Mouse (Mus musculus) MEL-GATA-1-ER (cell line): Measurements from ENCODE around the gene Rtn4rl1.

Experiments
- DNase-seq: peaks from one replicate; pipeline ENCODE4 v3.0.0-alpha.2; 2012; ENCODE audit warnings: low read depth; ENCODE audit errors: extremely low read depth

Rtn4rl1 gene

DNA sequence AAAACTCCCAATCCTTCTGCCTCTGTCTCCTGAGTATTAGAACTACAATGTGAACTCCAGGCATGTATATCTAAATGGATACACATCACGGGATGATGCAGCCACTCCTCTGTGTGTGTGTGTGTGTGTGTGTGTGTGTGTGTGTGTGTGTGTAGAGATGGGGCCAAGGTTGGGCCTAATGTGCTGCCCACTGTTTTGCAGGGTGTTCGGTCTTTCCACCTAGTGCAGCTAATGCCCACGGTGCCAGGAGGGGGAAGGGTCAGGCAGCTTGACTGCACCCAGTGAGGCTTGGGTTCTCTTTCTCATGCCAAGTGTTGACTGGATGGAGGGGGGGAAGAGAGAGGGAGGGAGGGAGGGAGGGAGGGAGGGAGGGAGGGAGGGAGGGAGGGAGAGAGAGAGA is 19.3 kb downstream of the Rtn4rl1 start:
- DNase-seq = no peak

DNA sequence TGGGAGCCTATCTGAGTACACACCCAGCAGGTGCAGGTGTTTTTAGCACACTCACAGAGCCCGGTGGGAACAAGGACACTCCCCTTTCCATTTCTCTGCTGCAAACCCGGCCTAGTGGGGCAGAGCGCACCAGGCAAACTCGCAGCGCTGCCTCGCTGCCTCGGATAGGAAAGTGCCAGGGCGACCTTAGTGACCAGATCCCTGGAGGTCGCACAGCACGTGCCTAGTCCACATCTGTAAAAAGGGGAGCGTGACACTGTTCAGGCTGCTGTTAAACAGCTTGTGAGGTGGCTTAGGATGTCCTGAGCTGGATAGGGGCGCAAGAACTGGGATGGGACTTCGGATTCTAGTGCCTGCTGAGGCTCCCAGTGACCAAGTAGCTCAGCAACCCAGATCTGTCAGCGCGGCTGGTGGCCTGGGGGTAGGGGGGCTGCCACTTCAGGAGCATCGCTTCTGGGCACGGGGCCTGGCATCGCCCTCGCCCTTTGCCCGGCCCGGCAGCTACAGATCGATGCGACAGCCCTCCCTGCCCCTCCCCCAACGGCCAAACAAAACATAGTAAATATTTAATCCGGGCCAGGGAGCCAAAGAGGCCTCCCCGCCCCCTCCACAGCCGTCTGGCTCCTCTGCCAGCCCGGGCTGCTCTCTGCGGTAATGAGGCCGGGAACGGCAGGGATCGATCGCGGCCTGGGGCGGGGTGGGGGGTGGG is 19.9 kb downstream of the Rtn4rl1 start:
- no peak for DNase-seq

DNA sequence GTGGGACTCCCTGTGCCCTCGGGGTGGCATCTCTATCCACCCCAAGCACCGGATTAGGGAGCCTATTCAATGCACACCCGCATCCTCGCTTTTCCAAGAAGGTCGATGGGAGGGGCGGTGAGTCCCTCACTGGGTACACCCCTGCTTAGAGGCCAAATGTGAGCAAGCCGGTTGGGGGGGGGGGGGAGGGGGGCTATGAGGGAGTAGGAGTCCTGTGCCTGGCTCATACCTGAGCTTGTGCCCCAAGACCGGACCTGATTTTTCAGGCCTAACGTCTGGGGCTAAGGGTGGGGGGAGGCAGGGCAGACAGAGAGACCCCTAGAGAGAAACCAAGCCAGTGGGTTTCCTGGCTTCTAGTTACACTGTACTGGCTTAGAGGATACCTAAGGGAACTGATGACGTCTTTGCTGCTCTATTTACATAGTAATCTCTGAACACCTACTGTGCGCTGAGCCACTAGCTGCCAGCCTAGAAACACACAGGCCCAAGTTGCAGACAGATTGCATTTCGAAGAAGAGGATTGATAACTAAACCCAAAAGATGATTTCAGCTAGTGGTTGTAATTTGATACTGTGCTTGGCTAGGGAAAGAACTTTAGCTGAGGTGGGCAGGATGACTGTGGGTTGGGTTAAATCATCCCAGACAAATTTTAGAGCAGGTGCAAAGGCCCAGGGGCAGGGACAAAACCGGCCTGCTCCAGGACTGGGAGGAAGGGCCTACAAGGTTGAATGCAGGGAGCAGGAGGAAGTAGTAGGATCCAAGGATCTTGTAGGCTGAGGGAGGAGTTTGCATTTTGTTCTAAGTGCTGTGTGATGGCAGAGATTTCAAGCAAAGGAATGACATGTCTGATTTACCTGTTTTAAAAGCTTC is 20.7 kb downstream of the Rtn4rl1 start:
- DNase-seq = no peak

DNA sequence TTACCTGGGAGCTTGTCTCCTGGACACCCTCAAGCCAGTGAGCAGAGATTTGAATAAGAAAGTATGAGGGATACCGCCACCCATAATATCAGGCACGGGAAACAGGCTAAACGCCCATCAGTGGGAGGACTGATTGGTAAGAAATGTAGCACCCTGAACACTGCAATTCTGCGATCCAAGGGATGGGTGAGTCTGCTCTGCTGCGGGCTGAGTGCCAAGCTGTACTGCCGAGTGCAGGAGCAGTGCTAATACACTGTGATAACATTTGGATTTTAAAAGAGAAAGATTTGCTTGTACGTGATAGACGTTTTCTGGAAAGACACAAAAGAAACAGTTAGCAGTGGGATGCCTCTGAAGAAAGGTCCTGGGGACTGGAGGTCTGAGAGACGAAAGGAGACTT is 26.5 kb downstream of the Rtn4rl1 start:
- no peak for DNase-seq

DNA sequence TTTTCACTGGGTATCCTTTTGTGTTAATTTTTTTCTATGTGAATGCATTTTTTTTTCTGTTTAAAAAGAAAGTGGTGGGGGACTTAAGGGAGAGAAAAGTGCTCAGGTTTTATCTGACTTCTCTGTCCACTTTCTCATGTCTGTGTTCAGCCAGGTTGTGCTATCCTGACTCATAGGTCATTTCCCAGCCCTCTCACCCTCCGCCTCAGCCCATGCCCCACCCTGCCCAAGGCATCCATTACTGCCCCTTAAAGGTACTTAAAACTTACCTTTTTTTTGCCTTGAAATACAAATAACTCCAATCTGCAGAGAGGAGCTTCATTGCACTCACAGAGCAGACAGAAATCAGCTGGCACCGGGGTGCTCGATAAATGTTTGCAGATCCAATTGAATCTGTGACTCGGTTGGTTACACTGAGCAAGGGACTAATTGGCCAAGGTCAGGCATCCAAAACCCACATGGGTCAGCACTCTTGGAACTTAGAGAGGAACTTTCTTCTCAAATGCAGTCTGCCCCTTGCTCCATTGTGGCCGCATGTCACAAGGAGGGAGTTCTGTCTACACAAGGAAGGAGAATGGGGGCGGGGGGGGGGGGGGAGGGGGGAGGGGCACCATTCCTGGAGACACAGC is 27.0 kb downstream of the Rtn4rl1 start:
- DNase-seq = no peak

DNA sequence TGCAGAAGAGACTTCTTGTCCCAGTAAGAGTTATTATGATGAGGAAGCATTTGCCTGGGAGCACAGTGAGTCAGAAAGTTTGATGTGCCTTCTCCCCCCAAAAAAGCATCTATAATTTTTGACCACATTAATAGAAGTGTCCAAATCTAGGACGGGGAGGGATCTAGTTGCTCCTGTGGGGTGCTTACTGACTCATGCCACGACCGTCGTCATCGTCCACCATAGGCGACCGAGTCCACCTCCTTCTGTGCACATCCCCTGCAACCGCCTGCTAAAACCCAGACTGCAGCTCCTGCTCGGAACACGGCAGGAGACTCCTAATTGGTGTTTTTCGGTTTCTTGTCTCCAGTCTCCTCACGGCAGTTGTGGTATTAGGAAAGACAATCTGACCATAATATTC is 30.5 kb downstream of the Rtn4rl1 start:
- DNase-seq = no peak

DNA sequence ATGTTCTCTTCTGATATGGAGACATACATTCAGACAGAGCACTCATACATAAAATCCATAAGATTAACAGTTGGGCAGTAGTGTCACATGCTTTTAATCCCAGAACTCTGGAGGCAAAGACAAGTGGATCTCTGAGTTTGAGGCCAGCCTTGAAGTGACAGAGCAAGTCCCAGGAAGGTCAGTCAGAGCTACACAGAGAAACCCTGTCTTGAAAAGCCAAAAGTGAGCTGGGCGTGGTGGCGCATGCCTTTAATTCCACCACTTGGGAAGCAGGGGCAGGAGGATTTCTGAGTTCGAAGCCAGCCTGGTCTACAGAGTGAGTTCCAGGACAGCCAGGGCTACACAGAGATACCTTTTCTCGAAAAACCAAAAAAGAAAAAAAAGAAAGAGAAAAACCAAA is 31.3 kb downstream of the Rtn4rl1 start:
- no peak for DNase-seq

DNA sequence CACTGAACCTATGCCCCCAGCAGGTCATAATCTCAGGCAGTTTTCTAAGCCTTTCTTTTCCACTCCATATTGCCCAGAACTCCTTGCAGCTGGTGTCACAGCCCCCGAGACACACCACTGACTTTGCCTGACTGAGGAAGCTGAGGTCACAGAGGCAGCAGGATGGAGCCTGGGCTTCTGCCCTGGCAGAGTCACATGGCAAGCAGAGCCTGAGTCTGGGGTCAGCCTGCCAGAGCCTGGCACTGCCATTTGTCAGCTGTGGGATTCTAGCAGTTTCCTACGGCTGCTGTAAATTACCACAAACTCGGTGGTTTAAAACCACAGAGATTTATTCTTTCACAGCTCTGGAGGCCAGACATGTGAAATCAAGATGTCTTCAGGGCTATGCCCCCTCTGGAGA is 34.0 kb downstream of the Rtn4rl1 start:
- DNase-seq = no peak

DNA sequence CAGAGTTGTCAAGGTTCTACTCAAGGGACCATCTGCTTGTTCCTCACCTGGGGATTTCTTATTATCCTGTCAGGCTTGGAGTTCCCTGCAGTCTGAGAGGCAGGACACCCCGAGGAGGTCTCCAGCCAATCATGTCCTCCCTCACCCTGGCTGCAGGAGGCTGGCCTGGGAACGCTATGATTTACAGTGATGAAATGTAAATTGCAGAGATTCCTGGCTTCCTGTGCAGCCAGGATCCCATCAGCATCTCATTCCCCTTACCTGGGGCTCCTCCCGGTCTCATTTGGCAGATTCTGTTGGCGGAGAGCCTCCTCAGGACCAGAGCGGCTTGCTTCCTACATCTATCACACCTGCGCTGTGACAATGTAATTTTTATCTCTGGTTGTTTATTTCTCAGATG is 35.7 kb downstream of the Rtn4rl1 start:
- no peak for DNase-seq

DNA sequence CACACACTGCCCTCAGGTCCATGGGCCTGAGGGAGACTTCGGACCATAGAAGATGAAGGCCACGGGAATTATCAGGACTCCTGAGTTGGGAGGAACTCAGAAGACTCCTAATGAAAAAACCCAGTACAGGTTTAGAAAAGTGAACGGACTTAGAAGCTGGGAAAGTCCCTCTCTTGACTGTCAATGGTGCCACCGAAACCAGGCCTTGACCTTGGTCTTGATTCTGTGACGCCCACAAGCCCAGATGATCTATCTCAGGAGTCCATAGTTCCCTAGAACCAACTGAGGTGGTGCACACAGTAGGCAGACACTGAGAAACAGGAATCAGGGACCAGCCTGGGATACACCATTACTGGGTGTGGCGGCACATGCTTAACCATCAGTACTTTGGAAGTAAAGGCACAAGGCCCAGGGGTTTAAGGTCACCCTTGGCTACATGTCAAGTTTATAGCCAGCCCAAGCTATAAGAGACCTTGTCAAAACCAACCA is 36.7 kb downstream of the Rtn4rl1 start:
- no peak for DNase-seq

DNA sequence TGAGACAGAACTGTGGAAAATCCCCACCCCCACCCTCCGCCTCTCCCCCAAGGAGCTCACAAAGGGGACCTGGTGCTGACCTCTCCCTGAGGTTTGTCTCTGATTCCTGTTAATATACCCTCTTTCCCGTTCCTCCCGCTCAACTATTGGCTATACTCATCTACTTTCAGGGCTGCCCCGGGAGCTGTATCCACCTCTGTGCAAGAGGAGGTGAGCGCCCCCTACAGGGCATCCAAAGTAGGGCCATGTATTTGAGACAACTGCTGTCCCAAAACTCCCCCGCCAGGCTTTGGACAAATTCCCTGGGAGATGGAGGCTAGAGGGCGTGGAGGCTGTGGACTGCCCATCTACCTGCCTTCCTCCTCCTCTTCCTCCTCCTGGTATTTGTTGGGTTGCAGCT is 38.2 kb downstream of the Rtn4rl1 start:
- DNase-seq = peak; percentile 40

DNA sequence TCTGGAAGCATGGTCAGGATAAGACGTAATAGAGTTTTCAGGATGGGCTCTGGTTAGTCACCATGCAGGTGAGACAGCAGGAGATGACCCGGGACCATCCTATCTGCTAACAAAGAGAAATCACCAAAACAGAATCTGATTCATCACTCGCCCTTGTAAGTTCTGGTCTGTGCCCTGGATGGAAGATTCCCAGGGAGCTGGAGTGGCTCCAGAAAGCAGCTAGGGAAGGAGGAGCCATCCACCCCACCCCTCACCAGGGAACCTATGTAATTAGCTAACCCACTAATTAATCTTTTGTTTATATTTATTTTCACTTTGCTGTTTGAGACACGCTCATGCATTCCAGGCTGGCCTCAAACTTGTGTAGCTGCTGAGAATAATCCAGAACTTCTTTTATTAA is 38.9 kb downstream of the Rtn4rl1 start:
- DNase-seq = no peak

DNA sequence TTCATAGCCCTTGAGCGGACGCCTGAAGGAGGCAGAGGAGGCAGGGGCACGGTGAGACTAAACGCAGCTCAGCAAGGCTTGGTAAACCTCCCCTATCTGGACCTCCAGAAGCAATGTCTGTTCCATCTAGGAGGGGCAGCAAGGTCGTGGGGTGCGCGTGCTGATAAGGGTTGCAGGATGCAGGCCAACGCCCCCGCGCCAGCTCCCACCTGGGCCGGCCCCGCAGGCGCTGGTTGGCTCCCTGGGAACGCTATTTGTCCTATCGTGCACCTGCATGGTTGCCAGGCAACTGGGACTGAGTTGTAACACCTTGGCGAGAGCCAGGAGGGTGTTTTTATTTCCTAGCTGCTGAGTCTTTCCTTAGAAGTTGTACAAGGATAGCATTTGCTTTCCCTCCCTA is 41.2 kb downstream of the Rtn4rl1 start:
- no peak for DNase-seq

DNA sequence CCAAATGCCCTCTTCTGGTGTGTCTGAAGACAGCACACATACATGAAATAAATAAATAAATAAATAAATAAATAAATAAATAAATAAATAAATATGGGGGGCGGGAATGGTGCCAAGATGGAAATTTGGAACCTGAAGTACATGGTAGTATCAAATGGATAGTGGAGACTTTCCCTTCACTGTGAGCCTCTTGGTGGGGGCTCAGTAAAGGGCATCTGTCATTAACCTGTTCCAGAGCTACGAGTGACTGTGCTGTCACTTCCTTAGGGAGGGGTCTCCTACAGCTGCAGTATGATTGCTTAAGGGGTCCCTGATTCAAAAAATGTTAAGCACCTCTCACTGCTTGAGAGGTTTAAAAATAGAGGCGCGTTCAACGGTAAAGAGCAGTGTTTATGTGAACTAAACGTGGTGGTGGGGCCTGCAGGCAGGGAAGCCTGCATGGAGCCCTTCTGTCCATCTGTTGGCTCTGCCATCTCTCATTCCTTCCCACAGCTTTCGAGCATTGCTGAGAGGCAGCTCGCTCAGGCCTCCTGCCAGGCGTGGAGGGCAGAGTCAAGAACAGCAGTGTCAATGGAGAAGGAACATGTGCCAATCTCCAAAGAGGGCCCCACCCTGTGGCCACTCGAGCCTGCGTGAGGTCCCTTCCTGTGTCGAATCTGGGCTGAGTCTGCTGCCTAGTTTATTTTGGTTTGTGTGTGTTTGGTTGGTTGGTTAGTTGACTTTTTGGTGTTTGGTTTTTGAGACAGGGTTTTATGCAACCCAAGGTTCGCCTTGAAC is 46.8 kb downstream of the Rtn4rl1 start:
- DNase-seq = no peak

DNA sequence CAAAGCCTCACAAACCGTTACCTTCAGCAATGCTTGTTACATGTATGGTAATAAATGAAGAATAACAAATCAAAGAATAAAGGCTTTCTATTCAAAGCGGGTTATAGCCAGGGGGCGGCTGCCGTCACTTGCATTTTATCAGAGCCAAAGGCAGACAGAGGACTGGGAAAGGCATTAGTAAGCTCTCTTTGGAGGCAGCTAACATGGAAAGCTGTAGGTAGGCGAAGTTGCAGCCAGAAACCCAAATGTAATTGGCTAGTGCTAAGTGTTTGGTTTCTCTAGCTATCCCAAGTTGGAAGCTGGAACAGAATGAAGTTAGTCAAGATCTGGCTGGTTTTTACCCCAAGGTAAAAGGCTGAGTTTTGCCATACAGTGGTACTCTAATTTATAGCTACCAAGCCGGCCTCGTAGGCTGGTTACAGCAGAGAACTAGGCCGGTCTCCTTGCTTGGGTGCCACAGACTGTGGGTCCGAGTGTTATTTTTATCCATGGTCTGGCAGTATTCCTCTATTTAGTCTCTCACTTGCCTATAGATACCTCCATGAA is 49.2 kb downstream of the Rtn4rl1 start:
- no peak for DNase-seq

DNA sequence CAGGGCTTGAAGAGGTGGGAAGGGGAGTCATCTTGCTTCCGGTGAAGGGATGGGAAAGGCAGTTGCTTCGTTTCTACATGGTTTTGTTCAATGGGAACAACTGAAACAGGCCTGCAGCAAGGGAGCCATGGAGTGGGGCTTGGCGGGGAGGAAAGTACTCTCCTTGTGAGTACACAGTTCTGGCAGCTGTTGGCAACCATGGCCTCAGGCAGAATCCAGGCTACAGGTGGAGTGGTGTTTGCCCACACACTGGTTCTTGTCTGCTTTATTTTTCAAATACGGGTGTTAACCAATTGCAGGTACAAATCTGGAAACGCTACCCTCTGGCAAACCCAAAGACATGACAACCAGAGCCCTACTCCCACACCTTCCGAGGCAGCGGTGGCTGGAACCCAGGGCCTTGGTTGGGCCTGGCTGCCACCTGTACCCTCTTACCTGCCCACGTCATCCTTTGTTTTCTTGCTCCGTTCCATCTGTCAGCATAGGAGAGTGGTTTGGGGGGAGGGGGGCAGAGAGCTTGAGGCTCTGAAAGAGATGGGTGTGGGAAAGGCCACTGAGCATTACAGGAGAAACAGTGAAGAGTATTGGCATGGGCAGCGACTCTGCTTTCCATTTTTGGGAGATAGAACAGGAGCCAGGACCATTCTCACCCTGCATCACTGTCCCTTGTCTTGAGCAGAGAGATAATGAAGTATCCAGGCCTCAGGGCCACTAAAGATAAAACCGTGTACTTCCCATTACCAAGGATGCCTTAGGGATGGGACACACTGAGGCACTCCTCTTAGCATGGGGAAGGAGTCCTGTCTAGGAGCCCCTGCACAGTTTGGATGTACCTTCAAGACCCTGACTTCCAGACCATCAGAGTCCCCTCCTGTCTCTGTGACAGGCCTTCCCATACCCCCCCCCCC is 51.0 kb downstream of the Rtn4rl1 start:
- DNase-seq = no peak

DNA sequence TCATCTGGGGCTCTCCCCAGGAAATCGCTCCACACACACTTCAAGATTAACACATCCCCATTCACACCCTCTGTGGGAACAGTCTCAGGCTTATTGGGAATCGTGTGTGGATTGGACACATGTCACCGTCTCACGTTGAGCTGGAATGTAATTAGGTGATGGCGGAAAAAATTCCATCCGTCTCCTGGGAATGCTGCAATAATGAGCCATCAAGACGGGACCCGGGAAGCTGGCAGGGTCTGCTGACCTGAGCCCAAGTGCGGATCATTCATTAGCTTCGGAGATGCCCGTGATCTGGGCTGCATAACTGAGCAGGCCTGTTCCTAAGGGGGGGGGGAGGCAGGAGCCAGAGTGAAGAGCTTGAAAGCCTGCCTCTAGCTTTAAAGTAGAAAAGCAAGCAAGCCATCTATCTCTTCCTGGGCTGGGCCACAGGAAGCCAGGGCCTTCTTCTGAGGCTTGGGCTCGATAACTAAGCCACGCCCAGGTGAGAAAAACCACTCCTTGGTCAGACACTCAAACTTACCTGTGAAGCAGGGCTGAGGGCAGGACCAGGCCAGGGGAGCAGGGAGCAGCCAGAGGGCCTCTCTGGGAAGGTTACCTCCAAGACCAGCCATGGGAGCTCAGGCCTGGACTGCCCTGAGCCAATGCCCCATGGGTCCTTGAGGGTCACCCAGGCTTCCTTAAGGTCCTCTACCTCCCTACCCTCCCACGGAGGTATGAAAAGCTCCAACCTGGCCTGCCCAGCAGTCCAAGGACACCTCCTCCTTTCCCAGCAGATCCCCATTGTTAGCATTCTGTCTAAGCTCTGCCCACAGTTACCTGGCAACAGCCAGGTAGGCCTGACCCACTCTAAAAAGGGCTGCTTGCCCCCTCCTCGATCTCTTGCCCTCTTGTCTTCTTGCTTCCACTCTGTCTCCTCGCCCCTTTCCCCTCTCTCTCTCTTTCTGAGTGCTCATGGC is 52.1 kb downstream of the Rtn4rl1 start:
- no peak for DNase-seq

DNA sequence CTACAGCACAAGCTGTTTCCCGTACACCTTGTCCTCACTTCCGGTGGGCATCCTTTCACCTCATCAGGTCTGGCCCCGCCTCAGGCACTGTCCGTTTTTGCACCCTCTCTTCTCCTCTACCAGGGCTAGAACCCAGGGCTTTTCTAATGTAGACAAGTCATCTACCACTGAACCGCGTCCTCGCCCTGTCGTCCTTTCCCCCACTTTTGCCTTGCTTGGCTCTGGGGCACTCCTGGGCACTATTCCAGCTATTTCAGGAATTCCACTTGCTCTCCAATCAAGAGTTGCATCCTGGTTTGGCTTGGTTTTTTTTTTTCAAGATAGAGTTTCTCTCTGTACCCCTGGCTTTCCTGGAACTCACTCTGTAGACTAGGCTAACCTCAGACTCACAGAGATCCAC is 53.0 kb downstream of the Rtn4rl1 start:
- DNase-seq = no peak

DNA sequence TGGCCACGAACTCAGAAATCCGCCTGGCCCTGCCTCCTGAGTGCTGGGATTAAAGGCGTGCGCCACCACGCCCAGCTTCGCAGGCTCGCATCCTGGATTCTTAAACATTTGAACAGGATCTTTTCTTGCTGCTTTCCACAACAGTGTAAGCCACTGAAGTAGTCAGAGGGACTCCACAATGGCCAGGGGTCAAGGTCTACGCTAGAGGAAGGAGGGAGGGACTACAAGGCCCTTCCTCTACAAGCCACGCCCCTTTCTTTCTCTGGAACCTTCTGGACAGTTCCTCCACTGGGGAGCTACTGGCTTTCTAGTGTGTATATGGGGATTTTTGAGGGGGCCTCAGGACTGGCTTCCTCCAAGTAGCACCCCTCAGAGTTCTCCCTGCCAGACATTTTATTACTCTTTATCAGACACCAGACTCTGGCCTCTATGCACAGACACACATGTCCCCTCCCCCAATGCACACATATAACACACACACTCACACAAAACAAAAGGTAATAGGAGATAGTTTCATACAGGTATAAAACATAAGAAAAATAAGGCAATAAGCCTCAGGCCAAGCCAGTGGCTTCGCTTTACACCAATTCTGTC is 53.7 kb downstream of the Rtn4rl1 start:
- no peak for DNase-seq
